Mouse (Mus musculus) megakaryocyte progenitor cell, adult 5-6 weeks (primary cell): ENCODE data around the gene B230118H07Rik. TPM values are rescaled to one million over a fixed set of nuclear protein-coding genes. Genes with fewer than 3 reads are reported as not detected.

Experiments used
- ATAC-seq: replicated peaks from 2 replicates; pipeline ENCODE4 v1.8.0; 2016; ENCODE audit warnings: mild to moderate bottlenecking, moderate TSS enrichment, inconsistent platforms; ENCODE audit not compliant: poor library complexity
- total RNA-seq, 2 experiments: library from RNA; stranded (forward) in 1 of 2; stranded (reverse) in 1 of 2; fragments of 157-497, 149-512 nt in 1 of 2; fragments of 200-1000 nt in 1 of 2; gene quantifications; 2 replicates each; pipeline versions ENCODE4 v1.2.3 to v1.2.4; 2015 to 2017

B230118H07Rik gene
- total RNA-seq, 2 experiments from 2014 or later: 82.9 to 106 TPM

- peak; percentile 87 for ATAC-seq
Observed at GRCm38 (mm10) chr2:101525503-101526381, 123.6 kb downstream of the B230118H07Rik start.

GRCm38 (mm10) chr2:101525091-101525490 is 124.2 kb downstream of the B230118H07Rik start:
- no peak for ATAC-seq

- ATAC-seq: no peak
Observed at GRCm38 (mm10) chr2:101520503-101520902, 128.8 kb downstream of the B230118H07Rik start.

- no peak for ATAC-seq
Observed at GRCm38 (mm10) chr2:101519928-101520327, 129.4 kb downstream of the B230118H07Rik start.

Other genes with a start within 250 kb of the B230118H07Rik start
- gene Rag2, start 24.8 kb downstream of the B230118H07Rik start, total RNA-seq (2015): 1.7 and 3.4 TPM in 2 replicates
- gene Rag2, start 24.8 kb downstream of the B230118H07Rik start, total RNA-seq (2017): 0.83 and 1.7 TPM in 2 replicates
- gene Rag1, start within 50 bp of the B230118H07Rik start, total RNA-seq (2015): 0.02 and 0.07 TPM in 2 replicates
- 0.07 TPM in 1 of 2 replicates, not detected in the other for gene Rag1, start within 50 bp of the B230118H07Rik start, total RNA-seq (2017)
- 24.5 and 27.1 TPM in 2 replicates for gene Traf6, start 28.9 kb upstream of the B230118H07Rik start, total RNA-seq (2015)
- gene Traf6, start 28.9 kb upstream of the B230118H07Rik start, total RNA-seq (2017): 14.0 and 14.1 TPM in 2 replicates
- 0.27 and 0.35 TPM in 2 replicates for gene Prr5l, start 233.5 kb upstream of the B230118H07Rik start, total RNA-seq (2015)
- gene Prr5l, start 233.5 kb upstream of the B230118H07Rik start, total RNA-seq (2017): 0.17 TPM in 1 of 2 replicates, not detected in the other
- 11.7 and 17.1 TPM in 2 replicates for gene Commd9, start 236.7 kb upstream of the B230118H07Rik start, total RNA-seq (2015)
- 39.8 and 52.0 TPM in 2 replicates for gene Commd9, start 236.7 kb upstream of the B230118H07Rik start, total RNA-seq (2017)